Mouse (Mus musculus) kidney, adult 11 months (tissue): ENCODE results near the gene Il17rd.

Source experiments
- DNase-seq: peaks from one replicate; pipeline ENCODE4 v3.0.0; 2022

Gene Il17rd

DNA sequence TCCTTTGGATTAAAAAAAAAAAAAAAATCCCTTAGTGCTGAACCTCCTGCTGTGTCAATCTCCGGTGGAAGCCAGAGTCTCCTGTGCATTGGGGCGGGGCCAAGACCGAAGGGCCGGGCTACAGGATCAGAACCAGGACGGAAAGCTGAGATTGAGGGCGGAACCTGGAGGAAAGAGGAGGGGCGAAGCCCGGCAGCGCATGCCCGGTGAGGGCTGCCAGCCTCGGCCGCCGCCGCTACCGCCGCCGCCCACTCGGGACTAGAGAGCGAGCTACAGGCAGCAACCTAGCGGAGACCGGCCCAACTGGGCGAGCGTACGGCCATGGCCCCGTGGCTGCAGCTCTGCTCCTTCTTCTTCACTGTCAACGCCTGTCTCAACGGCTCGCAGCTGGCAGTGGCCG, at the start of gene Il17rd:
Gene Il17rd (plus strand): TSS at position 159 of the 400 bp plus-strand sequence.
- DNase-seq = peak; percentile 96

- DNase-seq = peak; percentile 21
Observed at GRCm38 (mm10) chr14:26991622-26992021, 47.1 kb upstream of the Il17rd start.

- DNase-seq = no peak
Observed at GRCm38 (mm10) chr14:26993427-26993826, 45.3 kb upstream of the Il17rd start.

DNA sequence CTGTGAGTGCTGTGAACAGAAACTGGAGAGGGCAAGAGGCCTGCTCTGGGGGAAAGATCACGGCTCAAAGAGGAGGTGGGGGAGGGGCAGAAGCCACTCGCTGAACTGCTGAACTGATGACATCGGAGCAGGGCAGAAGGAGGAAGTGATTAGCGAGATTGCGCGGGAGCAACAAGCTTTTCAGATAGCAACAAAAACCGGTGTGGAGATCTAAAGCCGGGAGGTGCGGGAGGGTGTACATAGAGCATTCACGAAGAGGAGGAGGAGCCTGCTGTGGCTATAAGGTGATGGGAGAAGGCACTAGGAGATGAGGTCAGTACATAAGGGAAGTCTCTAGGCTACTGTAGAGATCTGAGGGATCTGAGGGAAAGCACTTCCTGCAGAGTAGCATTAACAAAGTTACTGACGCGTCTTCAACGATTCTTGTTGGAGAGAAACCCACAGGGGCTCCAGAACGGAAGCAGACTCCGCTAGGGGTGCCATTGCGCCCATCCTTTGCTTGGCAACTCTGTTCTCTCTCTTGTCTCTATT, 44.5 kb upstream of the Il17rd start, which contains the start of gene Hesx1:
Gene Hesx1 (plus strand): TSS at position 206 of the 531 bp plus-strand sequence.
- DNase-seq = peak; percentile 35

GRCm38 (mm10) chr14:26996257-26996656, 42.5 kb upstream of the Il17rd start:
- no peak for DNase-seq

DNA sequence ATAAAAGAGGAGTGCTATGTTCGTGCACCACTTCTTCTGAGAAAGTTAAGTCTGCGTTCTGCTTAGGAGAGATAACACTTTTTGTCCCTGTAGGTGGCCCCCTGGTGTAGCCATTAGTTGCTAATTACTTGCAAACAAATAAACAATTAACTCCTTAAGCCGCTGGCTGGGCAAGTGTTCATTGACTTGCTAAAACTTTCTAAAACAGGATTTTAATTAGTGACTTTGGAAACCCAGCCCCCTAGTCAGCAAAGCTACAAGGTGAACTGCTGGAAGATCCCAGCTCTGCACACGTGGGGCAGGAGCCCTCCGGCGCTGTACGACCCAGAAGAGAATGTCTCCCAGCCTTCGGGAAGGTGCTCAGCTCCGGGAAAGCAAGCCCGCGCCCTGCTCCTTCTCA, 38.4 kb upstream of the Il17rd start:
- DNase-seq = peak; percentile 9

DNA sequence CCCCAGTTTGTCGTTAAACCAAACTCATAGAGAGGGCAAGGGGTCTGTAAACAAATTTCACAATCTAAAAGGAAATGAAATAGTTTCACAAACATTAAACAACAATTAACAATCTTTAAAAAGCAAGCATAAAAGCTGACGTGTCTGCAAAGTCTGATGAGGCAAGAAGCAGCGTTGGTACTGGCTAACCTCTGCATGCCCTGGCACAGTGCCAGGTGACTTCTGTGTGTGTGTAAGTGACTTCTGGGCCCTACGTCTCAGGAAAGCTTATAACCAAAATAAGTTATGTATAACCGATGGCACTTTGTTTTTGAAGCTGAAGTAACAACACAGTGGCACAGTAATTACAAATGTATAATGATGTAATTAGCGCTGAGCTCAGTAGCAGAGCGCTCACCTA, 33.8 kb upstream of the Il17rd start:
- DNase-seq = no peak

GRCm38 (mm10) chr14:27005937-27006336, 32.8 kb upstream of the Il17rd start:
- DNase-seq = no peak

DNA sequence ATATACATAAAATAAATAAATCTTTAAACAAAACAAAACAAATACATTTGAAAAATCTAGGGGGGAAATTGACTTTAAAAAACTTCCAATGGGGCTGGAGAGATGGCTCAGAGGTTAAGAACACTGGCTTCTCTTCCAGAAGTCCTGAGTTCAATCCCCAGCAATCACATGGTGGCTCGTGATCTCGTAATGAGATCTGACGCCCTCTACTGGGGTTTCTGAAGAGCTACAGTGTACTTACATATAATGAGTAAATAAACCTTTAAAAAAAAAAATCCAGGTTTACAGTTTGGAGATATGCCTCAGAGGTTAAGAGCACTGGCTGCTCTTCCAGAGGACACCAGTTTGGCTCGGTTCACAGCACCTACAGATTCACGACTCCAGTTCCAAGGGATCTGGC, 27.2 kb upstream of the Il17rd start:
- no peak for DNase-seq

GRCm38 (mm10) chr14:27013658-27014057, 25.1 kb upstream of the Il17rd start:
- no peak for DNase-seq

DNA sequence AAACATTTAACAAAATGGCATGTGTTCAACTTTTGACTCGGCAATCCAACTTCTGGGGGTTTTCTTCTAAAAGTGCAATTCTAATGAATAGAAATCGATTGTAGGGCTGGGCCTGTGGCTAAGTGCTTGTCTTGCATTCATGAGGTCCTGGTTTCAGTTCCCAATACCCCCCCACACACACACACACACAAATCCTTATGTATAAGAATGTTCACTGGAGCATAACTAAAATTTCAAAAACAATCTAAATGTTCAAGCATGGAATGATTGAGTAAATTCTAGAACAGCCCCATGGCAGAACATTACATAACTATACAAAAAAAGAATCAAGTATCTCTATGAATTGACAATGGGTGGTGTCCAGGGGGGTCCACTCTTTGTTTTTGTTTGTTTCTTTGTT, 20.8 kb upstream of the Il17rd start:
- DNase-seq = no peak

GRCm38 (mm10) chr14:27019850-27020249, 18.9 kb upstream of the Il17rd start:
- DNase-seq = peak; percentile 42

DNA sequence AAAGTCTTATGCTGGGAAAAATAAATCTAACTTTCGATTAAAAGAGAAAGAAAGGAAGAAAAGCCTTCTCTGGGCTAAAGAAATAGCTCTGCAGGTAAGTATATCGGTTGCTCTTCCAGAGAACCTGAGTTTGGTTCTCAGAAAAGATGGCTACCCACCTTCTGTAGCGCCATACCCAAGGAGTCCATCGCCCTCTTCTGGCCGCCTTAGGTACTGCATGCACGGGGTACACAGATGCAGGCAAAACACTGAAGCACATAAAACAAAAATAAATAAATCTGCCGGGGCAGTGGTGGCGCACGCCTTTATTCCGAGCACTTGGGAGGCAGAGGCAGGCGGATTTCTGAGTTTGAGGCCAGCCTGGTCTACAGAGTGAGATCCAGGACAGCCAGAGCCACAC, 15.9 kb upstream of the Il17rd start:
- peak; percentile 41 for DNase-seq

- DNase-seq = no peak
Observed at GRCm38 (mm10) chr14:27024664-27025063, 14.1 kb upstream of the Il17rd start.

- peak; percentile 27 for DNase-seq
Observed at GRCm38 (mm10) chr14:27029771-27030173, 9.0 kb upstream of the Il17rd start.

DNA sequence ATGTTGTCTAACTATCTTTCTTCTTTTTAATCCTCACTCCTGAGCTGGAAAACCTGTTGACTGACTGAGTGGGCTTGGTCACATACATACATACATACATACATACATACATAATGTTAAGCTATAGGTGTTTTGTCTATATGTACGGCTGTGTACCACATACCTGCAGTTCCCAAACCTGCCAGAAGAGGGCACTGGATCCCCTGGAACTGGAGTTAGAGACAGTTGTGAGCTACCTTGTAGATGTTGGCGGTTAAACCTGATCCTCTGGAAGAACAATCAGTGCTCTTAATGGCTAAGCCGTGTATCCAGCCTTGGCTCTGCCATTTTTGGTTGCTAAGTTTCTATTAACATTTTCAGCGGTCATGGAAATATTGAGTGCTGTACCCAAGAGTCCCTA, 7.6 kb upstream of the Il17rd start:
- DNase-seq = peak; percentile 62

- no peak for DNase-seq
Observed at GRCm38 (mm10) chr14:27037513-27037912, 1.2 kb upstream of the Il17rd start.

DNA sequence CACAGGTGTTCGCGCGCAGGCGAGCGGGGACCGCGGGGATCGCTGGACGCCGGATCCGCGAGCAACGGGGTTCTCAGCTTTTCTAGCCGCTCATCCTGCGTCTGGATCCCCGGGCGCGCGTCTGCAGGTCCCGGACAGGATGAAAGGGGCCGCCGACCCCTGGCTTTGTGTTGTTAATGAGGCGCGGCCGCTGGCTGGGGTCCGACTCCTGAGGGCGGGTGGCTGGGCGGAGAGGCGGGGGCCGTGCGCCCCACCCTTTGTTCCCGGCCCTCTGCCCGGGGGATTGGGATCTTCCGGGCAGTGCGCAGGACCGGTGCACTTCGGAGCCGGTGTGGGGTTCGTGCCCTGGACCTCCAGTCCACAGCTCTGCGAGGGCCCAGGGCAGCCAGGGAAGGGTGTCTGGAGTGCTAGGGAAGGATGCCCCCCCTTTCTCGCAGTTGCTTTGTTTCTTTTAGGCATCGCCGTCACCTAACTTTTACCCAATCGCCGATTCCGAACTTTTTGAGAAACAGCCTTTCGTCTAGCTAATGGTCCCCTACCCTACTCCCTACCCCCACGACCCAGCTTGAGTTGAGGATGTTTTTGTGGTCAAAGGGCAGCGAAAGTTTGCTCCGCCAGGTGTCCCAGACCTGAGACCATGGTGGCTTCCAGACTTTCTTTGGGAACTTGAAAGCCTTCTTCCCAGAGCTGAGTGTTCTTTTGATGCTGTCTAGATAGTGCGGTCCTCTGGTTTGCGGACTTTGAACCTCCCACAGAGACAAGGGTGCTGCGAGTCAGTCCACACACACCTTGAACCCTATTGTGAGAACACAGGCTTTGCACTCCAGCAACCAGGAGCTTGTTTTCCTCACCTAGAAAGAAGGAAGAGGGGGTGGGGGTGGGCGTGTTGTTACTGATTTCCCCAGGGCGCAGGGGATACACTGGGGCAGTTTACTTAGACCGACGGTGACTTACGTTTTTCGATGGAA, 824 bp downstream of the Il17rd start:
- DNase-seq = no peak

GRCm38 (mm10) chr14:27040451-27040850, 1.7 kb downstream of the Il17rd start:
- DNase-seq = no peak

DNA sequence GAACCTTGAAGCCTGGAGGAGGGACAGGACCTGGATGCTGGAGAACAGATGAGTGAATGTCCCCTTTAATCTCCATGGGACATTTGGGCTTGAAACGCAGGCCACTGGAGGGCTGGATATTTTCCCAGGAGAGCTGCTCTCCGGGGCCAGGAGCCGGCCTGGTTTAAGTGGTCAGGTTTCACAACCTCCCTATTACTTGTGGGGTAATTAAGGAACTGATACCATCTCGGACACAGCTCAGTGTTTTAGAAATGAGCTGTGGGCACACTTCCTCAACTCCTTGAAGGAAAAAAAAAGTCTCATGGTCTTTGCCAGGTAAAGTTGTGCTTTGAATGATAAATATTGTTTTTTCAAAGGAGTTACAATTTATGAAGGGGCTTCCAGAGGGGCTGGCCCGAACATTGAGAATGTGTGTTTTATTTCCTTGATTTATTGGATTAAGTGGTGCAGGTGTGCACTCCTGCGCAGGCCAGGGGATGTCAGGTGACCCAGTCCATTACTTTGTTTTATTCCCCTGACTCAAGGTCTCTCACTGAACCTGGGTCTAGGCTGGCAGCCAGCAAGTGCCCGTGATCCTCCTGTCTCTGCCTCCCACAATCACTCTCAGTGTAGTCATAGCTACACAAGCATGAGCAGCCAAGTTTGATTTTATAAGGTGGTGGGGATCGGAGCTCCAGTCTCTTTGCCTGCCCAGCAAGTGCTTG, 3.7 kb downstream of the Il17rd start:
- peak; percentile 69 for DNase-seq

DNA sequence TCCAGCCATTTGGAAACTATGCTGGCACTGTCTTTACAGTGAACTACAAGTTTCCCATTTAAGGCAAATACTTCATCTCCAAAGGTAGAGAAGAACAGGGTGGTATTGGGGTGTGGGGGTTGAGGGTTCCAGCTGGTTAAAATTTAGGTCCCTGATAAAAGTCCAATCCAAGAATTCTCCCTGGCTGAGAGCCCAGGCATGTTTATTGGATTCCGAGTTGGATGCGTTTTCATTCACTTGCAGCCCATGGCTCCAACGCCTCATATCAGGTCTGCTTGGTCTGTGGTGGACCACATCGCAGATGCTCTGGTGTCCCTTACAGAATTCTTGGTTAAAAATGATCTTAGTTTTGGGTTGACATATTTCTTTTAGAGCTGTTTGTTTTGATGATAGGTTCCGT, 4.7 kb downstream of the Il17rd start:
- peak; percentile 55 for DNase-seq

- DNase-seq = no peak
Observed at GRCm38 (mm10) chr14:27044221-27044966, 5.7 kb downstream of the Il17rd start.

DNA sequence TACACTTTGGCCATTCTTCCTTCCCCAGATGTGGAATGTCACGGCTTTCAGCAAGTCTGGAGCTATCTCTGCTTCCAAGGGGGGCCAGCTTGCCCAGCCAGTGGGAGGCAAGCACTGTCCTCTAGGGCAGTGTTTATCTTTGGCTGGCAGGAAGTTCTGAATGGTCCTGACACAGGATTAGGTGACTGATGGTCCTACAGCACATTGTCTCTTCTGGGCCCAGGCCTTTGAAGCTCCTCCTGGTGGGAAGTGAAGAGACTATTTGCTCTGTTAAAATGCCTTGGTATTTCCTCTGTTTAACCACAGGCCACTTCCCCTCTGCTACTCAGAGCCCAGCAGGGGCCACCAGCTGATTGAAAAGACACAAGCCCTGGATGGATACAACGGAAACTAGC, 6.2 kb downstream of the Il17rd start:
- DNase-seq = no peak
